Mouse (Mus musculus): ENCODE measurements around the gene Pde10a. TPM values are rescaled to one million over a fixed set of nuclear protein-coding genes. Genes with fewer than 3 reads are reported as not detected.

Gene Pde10a
- total and polyA plus RNA-seq, 3 experiments, result 0.04 to 0.41 (median 0.21) TPM

DNA sequence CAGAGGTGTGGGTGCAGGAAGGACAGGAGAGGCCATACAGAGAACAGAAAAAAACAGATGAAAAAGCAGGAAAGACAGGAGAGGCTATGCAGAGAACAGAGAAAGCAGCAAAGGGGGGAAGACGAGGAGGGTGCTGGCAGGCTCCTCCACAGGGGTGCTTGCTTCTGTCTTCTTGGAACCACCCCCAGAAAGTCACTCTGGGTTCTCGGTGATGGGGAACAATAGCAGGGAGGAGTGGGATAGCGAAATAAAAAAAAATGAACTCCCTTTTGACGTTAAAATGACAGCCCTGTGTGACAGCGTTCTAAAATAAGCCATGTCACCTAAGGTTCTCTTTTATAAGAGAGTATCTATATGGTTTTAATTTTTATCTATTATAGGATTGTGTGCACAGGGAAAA is 141.7 kb downstream of the Pde10a start:
- H3K79me2 ChIP-seq (replicated peaks; ENCODE audit: control insufficient read depth, extremely low read depth, insufficient read depth, poor library complexity, severe bottlenecking), result no peaks in the 10 kb centered on the region
- no peak overlapping the region for H3K9ac ChIP-seq (ENCODE audit: insufficient read depth, low read depth)
- in situ Hi-C loops (cut with MboI; ENCODE audit: low pct_ligation_motif_present, low pct_unique_long_range_greater_than_20kb, low sequenced_read_pairs) (no loop called here), dilution Hi-C loops (cut with MboI; ENCODE audit: extremely low pct_ligation_motif_present, extremely low pct_unique_long_range_greater_than_20kb, low sequenced_read_pairs) (no loop called here)
- H3K27ac ChIP-seq (ENCODE audit: insufficient read depth, low read depth), result no peak overlapping the region
- no peaks in the 10 kb centered on the region for H3K4me1 ChIP-seq (ENCODE audit: control insufficient read depth in 1 of 2, insufficient read depth in 2 of 2)
- DNase-seq (ENCODE audit: extremely low read depth), result no peak
- TF ChIP-seq NELFE (IDR thresholded peaks at IDR 0.05; ENCODE audit: low read depth, low read length), result no peak
- no peak for TF ChIP-seq ZNF384 (IDR thresholded peaks at IDR 0.05; ENCODE audit: low read depth, low read length)
- no peak for TF ChIP-seq MAZ (IDR thresholded peaks at IDR 0.05; ENCODE audit: low read depth, low read length)
- no peak for TF ChIP-seq MYC (IDR thresholded peaks at IDR 0.05; ENCODE audit: low read depth, low read length)
- TF ChIP-seq NRF1 (IDR thresholded peaks at IDR 0.05; ENCODE audit: low read depth, low read length), result no peak
- no peak for TF ChIP-seq E2F4 (IDR thresholded peaks at IDR 0.05; ENCODE audit: insufficient replicate concordance, low read depth, low read length)
- H3K9me3 ChIP-seq (replicated peaks; ENCODE audit: low read length), result no peaks in the 10 kb centered on the region
- H3K4me2 ChIP-seq (ENCODE audit: insufficient read depth, low read depth, poor library complexity, severe bottlenecking), result no peak overlapping the region
- H3K36me3 ChIP-seq (replicated peaks in 1 of 2; ENCODE audit: control insufficient read depth in 1 of 2, insufficient read depth in 1 of 2, low read length in 1 of 2), result no peaks in the 10 kb centered on the region
- H3K4me3 ChIP-seq (replicated peaks in 1 of 3; ENCODE audit: low read depth in 2 of 3, low read length in 2 of 3, poor library complexity in 1 of 3), result no peak overlapping the region
- no peaks in the 10 kb centered on the region for H3K27me3 ChIP-seq (replicated peaks)

DNA sequence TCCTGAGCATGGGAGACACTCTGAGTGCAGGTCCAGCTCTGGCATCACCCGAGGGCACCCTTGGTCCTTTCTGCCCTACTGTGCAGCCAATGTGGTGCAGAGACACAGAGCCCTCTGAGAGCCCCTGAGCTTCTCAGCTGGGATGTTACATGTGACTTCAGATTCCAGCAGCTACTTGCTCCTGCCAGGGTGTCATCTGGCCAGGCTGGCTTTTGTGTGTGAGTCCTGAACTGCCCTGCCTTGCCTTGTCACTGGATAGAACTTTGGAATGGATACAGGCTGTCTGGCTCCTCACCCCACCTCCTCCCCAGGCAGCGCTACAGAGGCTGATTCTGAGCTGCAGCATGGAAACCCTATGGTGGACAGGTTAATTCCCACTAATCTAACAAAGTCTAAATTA is 149.5 kb downstream of the Pde10a start:
- no peak for TF ChIP-seq ELF1 (IDR thresholded peaks at IDR 0.05; ENCODE audit: low read depth, low read length)
- TF ChIP-seq MAFK (IDR thresholded peaks at IDR 0.05; ENCODE audit: insufficient replicate concordance, low read length), result no peak
- TF ChIP-seq E2F4 (IDR thresholded peaks at IDR 0.05; ENCODE audit: insufficient replicate concordance, low read depth, low read length), result no peak
- no peak for TF ChIP-seq ETS1 (conservative IDR thresholded peaks at IDR 0.05; ENCODE audit: low read depth, low read length)
- no peak for TF ChIP-seq BHLHE40 (IDR thresholded peaks at IDR 0.05; ENCODE audit: low read depth, low read length)
- Histone ChIP-seq H3K79me2 (replicated peaks; ENCODE audit: control insufficient read depth, extremely low read depth, insufficient read depth, poor library complexity, severe bottlenecking) (no peaks in the 10 kb centered on the region), H3K4me2 (ENCODE audit: insufficient read depth, low read depth, poor library complexity, severe bottlenecking) (no peak overlapping the region), H3K4me1 (ENCODE audit: control insufficient read depth in 1 of 2, insufficient read depth in 2 of 2) (no peaks in the 10 kb centered on the region), H3K4me3 (replicated peaks in 1 of 3; ENCODE audit: low read depth in 2 of 3, low read length in 2 of 3, poor library complexity in 1 of 3) (no peak overlapping the region), H3K36me3 (replicated peaks in 1 of 2; ENCODE audit: control insufficient read depth in 1 of 2, insufficient read depth in 1 of 2, low read length in 1 of 2) (no peaks in the 10 kb centered on the region), H3K9ac (ENCODE audit: insufficient read depth, low read depth) (no peak overlapping the region), H3K27me3 (replicated peaks) (no peaks in the 10 kb centered on the region), H3K27ac (ENCODE audit: insufficient read depth, low read depth) (no peak overlapping the region), H3K9me3 (replicated peaks; ENCODE audit: low read length) (no peaks in the 10 kb centered on the region)
- no peak for DNase-seq (ENCODE audit: extremely low read depth)
- in situ Hi-C loops (cut with MboI; ENCODE audit: low pct_ligation_motif_present, low pct_unique_long_range_greater_than_20kb, low sequenced_read_pairs) (no loop called here), dilution Hi-C loops (cut with MboI; ENCODE audit: extremely low pct_ligation_motif_present, extremely low pct_unique_long_range_greater_than_20kb, low sequenced_read_pairs) (no loop called here)

- Histone ChIP-seq H3K36me3 (replicated peaks in 1 of 2; ENCODE audit: control insufficient read depth in 1 of 2, insufficient read depth in 1 of 2, low read length in 1 of 2) (no peaks in the 10 kb centered on the region), H3K27ac (ENCODE audit: insufficient read depth, low read depth) (no peak overlapping the region), H3K4me1 (ENCODE audit: control insufficient read depth in 1 of 2, insufficient read depth in 2 of 2) (peaks cover 2% of the 10 kb centered on the region in 2 experiments; a peak in 1 of 4 replicates), H3K79me2 (replicated peaks; ENCODE audit: control insufficient read depth, extremely low read depth, insufficient read depth, poor library complexity, severe bottlenecking) (no peaks in the 10 kb centered on the region), H3K4me3 (replicated peaks in 1 of 3; ENCODE audit: low read depth in 2 of 3, low read length in 2 of 3, poor library complexity in 1 of 3) (no peak overlapping the region), H3K4me2 (ENCODE audit: insufficient read depth, low read depth, poor library complexity, severe bottlenecking) (no peak overlapping the region), H3K9me3 (replicated peaks; ENCODE audit: low read length) (no peaks in the 10 kb centered on the region), H3K9ac (ENCODE audit: insufficient read depth, low read depth) (no peak overlapping the region), H3K27me3 (replicated peaks) (no peaks in the 10 kb centered on the region)
- dilution Hi-C loops (cut with MboI; ENCODE audit: extremely low pct_ligation_motif_present, extremely low pct_unique_long_range_greater_than_20kb, low sequenced_read_pairs) (no loop called here), in situ Hi-C loops (cut with MboI; ENCODE audit: low pct_ligation_motif_present, low pct_unique_long_range_greater_than_20kb, low sequenced_read_pairs) (no loop called here)
- DNase-seq (ENCODE audit: extremely low read depth), result no peak
- TF ChIP-seq RAD21 (IDR thresholded peaks at IDR 0.05; ENCODE audit: low read depth, low read length) (no peak), POLR2AphosphoS2 (IDR thresholded peaks at IDR 0.05; ENCODE audit: low read depth, low read length) (no peak), MYC (IDR thresholded peaks at IDR 0.05; ENCODE audit: low read depth, low read length) (no peak), USF2 (conservative IDR thresholded peaks at IDR 0.05; ENCODE audit: low read depth, low read length) (no peak), NELFE (IDR thresholded peaks at IDR 0.05; ENCODE audit: low read depth, low read length) (no peak), ZKSCAN1 (IDR thresholded peaks at IDR 0.05; ENCODE audit: borderline replicate concordance, low read depth, low read length) (no peak), ZC3H11A (IDR thresholded peaks at IDR 0.05; ENCODE audit: low read depth, low read length) (no peak), HCFC1 (IDR thresholded peaks at IDR 0.05; ENCODE audit: low read depth, low read length) (no peak), IRF4 (IDR thresholded peaks at IDR 0.05; ENCODE audit: low read depth, low read length) (no peak), MAZ (IDR thresholded peaks at IDR 0.05; ENCODE audit: low read depth, low read length) (no peak), MAFK (IDR thresholded peaks at IDR 0.05; ENCODE audit: insufficient replicate concordance, low read length) (no peak), CHD1 (IDR thresholded peaks at IDR 0.05; ENCODE audit: low read depth, low read length) (no peak)
These were observed 161.2 kb downstream of the Pde10a start for GRCm38 (mm10) chr17:8686356-8686755.

Measured in CH12.LX (cell line).